Mouse (Mus musculus) small intestine, adult 2 months (tissue): ENCODE measurements around the gene Syt6.

Experiments
- CTCF ChIP-seq: fragments of 200-500 bp; IDR thresholded peaks from 2 replicates; pipeline ENCODE4 v1.5.1; 2012; ENCODE audit warnings: low read depth, mild to moderate bottlenecking, control low read depth, inconsistent platforms, low read length, moderate library complexity, mixed read lengths; ENCODE audit not compliant: insufficient replicate concordance, insufficient read length; ENCODE audit errors: extremely low read depth
- POLR2A ChIP-seq: fragments of 200-500 bp; IDR thresholded peaks from 2 replicates; pipeline ENCODE4 v1.6.1; 2012; ENCODE audit warnings: low read depth, mild to moderate bottlenecking, control low read depth, inconsistent platforms, low read length, moderate library complexity

- TF ChIP-seq POLR2A, result no peak
- no peak for TF ChIP-seq CTCF
Observed at GRCm38 (mm10) chr3:103678811-103679210, 103.8 kb downstream of the Syt6 start.
